Mouse (Mus musculus): ENCODE data around the gene Mrrf. TPM values are rescaled to one million over a fixed set of nuclear protein-coding genes. Genes with fewer than 3 reads are reported as not detected.
A peak's percentile ranks its signal among the peaks of the same experiment; 100 is the strongest.

Mrrf gene
- polyA plus RNA-seq, 1 experiment from 2014 or later = 39.3 TPM

DNA sequence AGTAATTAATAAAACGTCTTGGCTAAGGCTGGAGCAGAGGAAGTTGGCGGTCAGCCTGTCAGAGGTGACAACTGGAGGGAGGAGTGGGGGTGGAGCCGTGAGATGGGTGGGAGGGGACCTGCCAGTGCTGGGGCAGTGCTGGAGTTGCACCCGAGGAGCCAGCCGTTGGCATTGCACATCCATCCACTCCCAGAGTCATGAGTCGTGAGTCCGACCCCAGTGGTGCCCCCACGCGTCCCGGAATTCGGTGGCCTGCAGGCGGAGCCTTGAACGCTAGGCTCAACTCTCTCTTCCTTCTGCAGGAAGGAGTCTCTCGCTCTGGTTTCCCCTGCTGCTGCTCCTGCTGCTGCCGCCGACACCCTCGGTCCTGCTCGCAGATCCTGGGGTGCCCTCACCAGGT, 94.2 kb downstream of the Mrrf start, which contains the start of gene Ptgs1:
Ptgs1 (plus strand) TSS at position 61 of the 400 bp plus-strand sequence.
- H3K4me2 ChIP-seq (ENCODE audit: low read depth, low read length) = peak within 1 kb of the TSS; percentile 86
- no peaks in the 10 kb centered on the region for H3K4me1 ChIP-seq (ENCODE audit: control insufficient read depth, insufficient read depth, low read length)
- H3K27me3 ChIP-seq (ENCODE audit: control insufficient read depth, insufficient read depth, low read length) = no peaks in the 10 kb centered on the region
- WGBS = under 1% methylated on average over 18 of the region's 18 CpGs
- H3K27ac ChIP-seq (replicated peaks; ENCODE audit: low read depth, low read length) = no peak within 1 kb of the TSS
- H3K4me3 ChIP-seq (ENCODE audit: low read depth, low read length) = peak within 1 kb of the TSS; percentile 36
- peak within 1 kb of the TSS; percentile 57 for H3K9ac ChIP-seq (replicated peaks; ENCODE audit: low read length)
- ATAC-seq (replicated peaks; ENCODE audit: insufficient number of reproducible peaks, low FRiP score, low TSS enrichment, low read depth) (peak; percentile 57; the same call in 1 of the 2 replicates), DNase-seq (ENCODE audit: low spot score) (peak; percentile 48)
- no peaks in the 10 kb centered on the region for H3K36me3 ChIP-seq (replicated peaks; ENCODE audit: control insufficient read depth, insufficient read depth, low read depth, low read length)
- H3K9me3 ChIP-seq (replicated peaks; ENCODE audit: control insufficient read depth, low read length) = no peaks in the 10 kb centered on the region

- H3K9ac ChIP-seq (replicated peaks; ENCODE audit: low read length) = peak overlapping the region; percentile 57
- no peaks in the 10 kb centered on the region for H3K27me3 ChIP-seq (ENCODE audit: control insufficient read depth, insufficient read depth, low read length)
- 29% methylated on average over 8 of the region's 10 CpGs for WGBS
These were observed 94.8 kb downstream of the Mrrf start for GRCm38 (mm10) chr2:36230967-36231366.

DNA sequence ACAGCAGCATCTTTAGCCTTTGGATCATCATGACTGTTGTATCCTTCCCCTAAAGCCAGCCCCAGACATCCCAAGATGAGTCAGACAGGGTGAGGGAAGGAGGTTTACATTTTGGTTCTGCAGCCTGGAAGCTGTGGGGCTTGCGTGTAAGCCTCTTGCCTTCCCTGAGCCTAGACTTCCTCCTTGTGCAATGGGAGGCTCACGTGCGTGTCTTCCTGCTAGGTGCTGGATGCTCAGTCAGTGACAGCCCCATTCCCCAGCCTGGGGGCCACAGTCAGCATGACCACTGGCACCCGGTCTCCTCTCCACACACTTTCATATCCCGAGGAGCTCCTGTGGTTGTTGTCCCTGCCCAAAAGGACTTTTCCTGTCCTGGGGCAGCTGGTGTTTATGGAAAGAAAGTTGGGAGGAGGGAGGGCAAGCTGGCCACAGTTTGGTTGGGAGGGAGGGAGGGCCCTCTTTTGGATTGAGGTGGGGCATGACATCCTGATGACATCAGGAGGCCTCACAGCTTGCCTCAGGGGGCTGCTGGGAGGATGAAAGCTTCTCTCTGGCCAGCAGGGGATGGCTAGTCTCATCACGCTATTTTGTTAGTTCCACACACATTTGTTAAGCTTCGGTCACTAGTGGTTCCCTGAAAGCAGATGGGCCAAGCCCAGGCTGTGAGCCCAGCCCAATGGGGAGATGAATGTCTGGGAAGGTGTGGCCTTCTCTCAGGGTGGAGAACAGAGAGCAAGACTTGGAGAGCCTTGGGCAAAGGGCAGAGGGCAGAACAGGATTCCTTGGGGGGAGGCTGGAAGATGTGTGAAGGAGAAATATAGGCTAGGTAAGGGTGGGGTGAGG, 98.6 kb downstream of the Mrrf start:
- H3K4me1 ChIP-seq (ENCODE audit: control insufficient read depth, insufficient read depth, low read length) = no peaks in the 10 kb centered on the region
- WGBS = 58% methylated on average over 7 of the region's 7 CpGs
- no peak for DNase-seq (ENCODE audit: low spot score)

More at GRCm38 (mm10) chr2:36230967-36231366, 94.8 kb downstream of the Mrrf start:
- H3K4me3 ChIP-seq (ENCODE audit: low read depth, low read length) = peak overlapping the region; percentile 36
- DNase-seq (ENCODE audit: low spot score) (no peak), ATAC-seq (replicated peaks; ENCODE audit: insufficient number of reproducible peaks, low FRiP score, low TSS enrichment, low read depth) (no peak)
- H3K4me1 ChIP-seq (ENCODE audit: control insufficient read depth, insufficient read depth, low read length) = no peaks in the 10 kb centered on the region
- no peaks in the 10 kb centered on the region for H3K9me3 ChIP-seq (replicated peaks; ENCODE audit: control insufficient read depth, low read length)
- H3K36me3 ChIP-seq (replicated peaks; ENCODE audit: control insufficient read depth, insufficient read depth, low read depth, low read length) = no peaks in the 10 kb centered on the region
- peak overlapping the region; percentile 86 for H3K4me2 ChIP-seq (ENCODE audit: low read depth, low read length)
- no peak overlapping the region for H3K27ac ChIP-seq (replicated peaks; ENCODE audit: low read depth, low read length)

DNA sequence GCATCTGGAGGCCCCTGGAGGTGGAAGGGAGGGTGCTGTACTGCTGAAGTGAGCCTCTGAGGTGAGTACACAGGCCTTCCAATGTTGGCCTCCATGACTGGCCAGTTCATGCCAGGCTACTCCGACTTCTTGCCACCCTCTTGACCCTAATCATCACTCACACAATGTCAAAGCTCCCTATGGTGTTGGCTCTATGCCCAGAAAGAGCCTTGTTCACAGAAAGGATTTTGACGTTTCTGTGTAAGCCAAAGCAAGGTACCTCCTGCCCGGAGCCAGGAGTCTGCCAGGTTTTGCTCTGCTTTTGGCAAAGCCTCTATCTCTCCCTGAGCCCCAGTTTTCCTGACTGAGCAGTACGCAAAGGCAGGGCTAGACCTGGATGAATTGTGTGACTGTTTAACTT, 99.7 kb downstream of the Mrrf start:
- no peak for DNase-seq (ENCODE audit: low spot score)
- 66% methylated on average over 4 of the region's 4 CpGs for WGBS
- Histone ChIP-seq H3K4me1 (ENCODE audit: control insufficient read depth, insufficient read depth, low read length) (no peaks in the 10 kb centered on the region), H3K4me3 (ENCODE audit: low read depth, low read length) (no peak overlapping the region), H3K27ac (replicated peaks; ENCODE audit: low read depth, low read length) (no peak overlapping the region), H3K4me2 (ENCODE audit: low read depth, low read length) (no peak overlapping the region), H3K36me3 (replicated peaks; ENCODE audit: control insufficient read depth, insufficient read depth, low read depth, low read length) (no peaks in the 10 kb centered on the region), H3K27me3 (ENCODE audit: control insufficient read depth, insufficient read depth, low read length) (no peaks in the 10 kb centered on the region), H3K9ac (replicated peaks; ENCODE audit: low read length) (no peak overlapping the region), H3K9me3 (replicated peaks; ENCODE audit: control insufficient read depth, low read length) (no peaks in the 10 kb centered on the region)
- ATAC-seq (replicated peaks; ENCODE audit: insufficient number of reproducible peaks, low FRiP score, low TSS enrichment, low read depth) = no peak

More for the DNA sequence above, 98.6 kb downstream of the Mrrf start:
- Histone ChIP-seq H3K9me3 (replicated peaks; ENCODE audit: control insufficient read depth, low read length) (no peaks in the 10 kb centered on the region), H3K4me3 (ENCODE audit: low read depth, low read length) (no peak overlapping the region), H3K4me2 (ENCODE audit: low read depth, low read length) (no peak overlapping the region), H3K9ac (replicated peaks; ENCODE audit: low read length) (no peak overlapping the region), H3K27me3 (ENCODE audit: control insufficient read depth, insufficient read depth, low read length) (no peaks in the 10 kb centered on the region), H3K36me3 (replicated peaks; ENCODE audit: control insufficient read depth, insufficient read depth, low read depth, low read length) (no peaks in the 10 kb centered on the region), H3K27ac (replicated peaks; ENCODE audit: low read depth, low read length) (no peak overlapping the region)
- ATAC-seq (replicated peaks; ENCODE audit: insufficient number of reproducible peaks, low FRiP score, low TSS enrichment, low read depth) = no peak

DNA sequence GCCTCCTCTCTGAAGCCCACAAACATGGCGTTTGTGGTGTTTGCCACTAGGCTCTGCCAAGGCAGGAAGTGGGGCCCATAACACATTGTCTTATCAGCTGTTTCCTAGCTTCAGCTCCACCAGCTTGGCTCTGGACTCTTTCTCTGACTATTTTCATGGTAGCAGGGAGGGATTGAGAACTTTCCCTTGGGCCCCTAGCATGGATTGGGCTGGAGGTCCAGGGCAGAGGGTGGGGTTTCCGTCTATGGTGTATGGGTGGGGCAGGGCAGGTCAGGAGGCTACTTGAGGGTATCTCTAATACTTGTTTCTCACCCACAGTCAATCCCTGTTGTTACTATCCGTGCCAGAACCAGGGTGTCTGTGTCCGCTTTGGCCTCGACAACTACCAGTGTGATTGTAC, 100.7 kb downstream of the Mrrf start:
- Histone ChIP-seq H3K4me3 (ENCODE audit: low read depth, low read length) (no peak overlapping the region), H3K27ac (replicated peaks; ENCODE audit: low read depth, low read length) (no peak overlapping the region), H3K27me3 (ENCODE audit: control insufficient read depth, insufficient read depth, low read length) (no peaks in the 10 kb centered on the region), H3K36me3 (replicated peaks; ENCODE audit: control insufficient read depth, insufficient read depth, low read depth, low read length) (no peaks in the 10 kb centered on the region), H3K4me2 (ENCODE audit: low read depth, low read length) (no peak overlapping the region), H3K9me3 (replicated peaks; ENCODE audit: control insufficient read depth, low read length) (no peaks in the 10 kb centered on the region), H3K9ac (replicated peaks; ENCODE audit: low read length) (no peak overlapping the region), H3K4me1 (ENCODE audit: control insufficient read depth, insufficient read depth, low read length) (no peaks in the 10 kb centered on the region)
- WGBS = 90% methylated on average over 5 of the region's 5 CpGs
- ATAC-seq (replicated peaks; ENCODE audit: insufficient number of reproducible peaks, low FRiP score, low TSS enrichment, low read depth) (no peak), DNase-seq (ENCODE audit: low spot score) (no peak)

DNA sequence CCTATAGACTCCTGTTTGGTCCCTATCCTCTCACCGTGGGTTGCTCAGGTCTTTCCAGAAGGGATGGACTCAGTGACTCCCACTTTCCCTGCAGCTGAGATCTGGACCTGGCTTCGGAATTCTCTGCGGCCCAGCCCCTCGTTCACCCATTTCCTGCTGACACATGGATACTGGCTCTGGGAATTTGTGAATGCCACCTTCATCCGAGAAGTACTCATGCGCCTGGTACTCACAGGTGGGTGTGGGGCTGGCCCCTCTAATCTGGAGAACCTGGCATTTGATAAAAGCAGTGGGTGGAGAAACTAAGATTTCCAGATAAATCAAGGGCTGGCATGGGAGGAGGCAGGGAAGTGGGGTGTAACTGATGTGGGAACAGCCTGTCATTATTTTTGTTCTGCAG, 101.4 kb downstream of the Mrrf start:
- 90% methylated on average over 6 of the region's 6 CpGs for WGBS
- no peak for ATAC-seq (replicated peaks; ENCODE audit: insufficient number of reproducible peaks, low FRiP score, low TSS enrichment, low read depth)

DNA sequence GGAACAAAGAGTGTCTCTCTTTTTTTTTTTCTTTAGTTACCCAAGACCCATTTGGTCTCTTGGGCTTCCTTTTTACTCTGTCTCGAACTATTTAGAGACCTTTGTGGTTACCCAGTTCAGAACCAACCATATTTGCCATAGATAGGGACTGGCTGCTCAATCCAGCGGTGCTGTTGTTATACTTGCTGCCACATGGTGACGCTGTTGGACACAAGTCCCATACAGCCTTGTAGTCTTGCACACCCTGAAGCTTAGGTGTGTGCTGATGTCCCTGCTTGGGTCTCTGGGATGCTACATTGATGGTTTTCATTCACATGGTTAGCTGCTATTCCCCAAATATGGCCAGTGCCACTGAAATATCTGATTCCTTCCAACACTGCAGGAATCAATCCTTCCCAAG, 102.3 kb downstream of the Mrrf start:
- H3K4me2 ChIP-seq (ENCODE audit: low read depth, low read length) = no peak overlapping the region
- no peaks in the 10 kb centered on the region for H3K27me3 ChIP-seq (ENCODE audit: control insufficient read depth, insufficient read depth, low read length)
- H3K36me3 ChIP-seq (replicated peaks; ENCODE audit: control insufficient read depth, insufficient read depth, low read depth, low read length) = no peaks in the 10 kb centered on the region
- no peak overlapping the region for H3K4me3 ChIP-seq (ENCODE audit: low read depth, low read length)
- no peak for ATAC-seq (replicated peaks; ENCODE audit: insufficient number of reproducible peaks, low FRiP score, low TSS enrichment, low read depth)
- H3K9ac ChIP-seq (replicated peaks; ENCODE audit: low read length) = no peak overlapping the region
- no peaks in the 10 kb centered on the region for H3K4me1 ChIP-seq (ENCODE audit: control insufficient read depth, insufficient read depth, low read length)
- no peak overlapping the region for H3K27ac ChIP-seq (replicated peaks; ENCODE audit: low read depth, low read length)
- H3K9me3 ChIP-seq (replicated peaks; ENCODE audit: control insufficient read depth, low read length) = no peaks in the 10 kb centered on the region
- no peak for DNase-seq (ENCODE audit: low spot score)
- 68% methylated on average over 3 of the region's 3 CpGs for WGBS

More for the DNA sequence above, 101.4 kb downstream of the Mrrf start:
- Histone ChIP-seq H3K4me1 (ENCODE audit: control insufficient read depth, insufficient read depth, low read length) (no peaks in the 10 kb centered on the region), H3K4me3 (ENCODE audit: low read depth, low read length) (no peak overlapping the region), H3K27ac (replicated peaks; ENCODE audit: low read depth, low read length) (no peak overlapping the region), H3K27me3 (ENCODE audit: control insufficient read depth, insufficient read depth, low read length) (no peaks in the 10 kb centered on the region), H3K9me3 (replicated peaks; ENCODE audit: control insufficient read depth, low read length) (no peaks in the 10 kb centered on the region), H3K9ac (replicated peaks; ENCODE audit: low read length) (no peak overlapping the region), H3K4me2 (ENCODE audit: low read depth, low read length) (no peak overlapping the region), H3K36me3 (replicated peaks; ENCODE audit: control insufficient read depth, insufficient read depth, low read depth, low read length) (no peaks in the 10 kb centered on the region)
- DNase-seq (ENCODE audit: low spot score) = no peak

DNA sequence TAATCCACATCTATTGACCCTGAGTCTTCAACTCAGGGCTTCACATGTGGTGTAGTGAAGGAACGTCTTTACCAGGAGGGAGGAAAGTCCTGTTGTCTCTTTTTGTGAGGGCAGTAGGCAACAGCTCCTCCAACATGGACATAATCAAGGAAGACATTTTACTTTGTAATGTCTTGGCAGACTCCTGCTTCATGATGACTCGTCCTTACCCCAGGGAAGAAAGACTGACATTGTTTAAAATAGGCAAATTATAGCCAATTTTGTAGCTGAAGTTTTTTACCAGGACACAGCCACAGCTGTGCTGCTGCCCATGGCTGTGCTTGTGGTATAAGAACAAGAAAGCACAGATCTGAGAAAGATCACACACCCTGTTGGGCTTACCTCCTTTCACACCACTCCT, 102.8 kb downstream of the Mrrf start:
- WGBS = 75% methylated on average over 2 of the region's 2 CpGs
- no peak overlapping the region for H3K4me3 ChIP-seq (ENCODE audit: low read depth, low read length)
- ATAC-seq (replicated peaks; ENCODE audit: insufficient number of reproducible peaks, low FRiP score, low TSS enrichment, low read depth) = no peak
- no peak for DNase-seq (ENCODE audit: low spot score)
- H3K36me3 ChIP-seq (replicated peaks; ENCODE audit: control insufficient read depth, insufficient read depth, low read depth, low read length) = no peaks in the 10 kb centered on the region
- no peak overlapping the region for H3K9ac ChIP-seq (replicated peaks; ENCODE audit: low read length)
- H3K9me3 ChIP-seq (replicated peaks; ENCODE audit: control insufficient read depth, low read length) = no peaks in the 10 kb centered on the region
- H3K27ac ChIP-seq (replicated peaks; ENCODE audit: low read depth, low read length) = no peak overlapping the region
- H3K27me3 ChIP-seq (ENCODE audit: control insufficient read depth, insufficient read depth, low read length) = no peaks in the 10 kb centered on the region
- H3K4me1 ChIP-seq (ENCODE audit: control insufficient read depth, insufficient read depth, low read length) = no peaks in the 10 kb centered on the region
- no peak overlapping the region for H3K4me2 ChIP-seq (ENCODE audit: low read depth, low read length)
